ENCODE assay signal across 16 mouse cellular contexts in genomic region chr9:58428795-58429194, GRCm38 (mm10).
DNase-seq lines count a peak whose midpoint lies in the region; ATAC-seq lines count a peak whose summit lies in the region.
"Had no signal": no experiment of that assay in that cellular context is flagged by ENCODE, and none has a peak within 500 bp of the region (broad histone marks: within the 10 kb centered on the region; RNA-seq: fewer than 3 reads in every experiment).

No protein-coding gene starts in this region.

- ATAC-seq in cerebellum, adult (ENCODE audit: insufficient number of reproducible peaks, low FRiP score, low TSS enrichment) = no peak
- ATAC-seq: activated CD4-positive, CD25-positive, alpha-beta regulatory T cell, adult 4 months; CD4-positive, CD25-positive, alpha-beta regulatory T cell, adult 4 months; forebrain, embryonic 14.5 days; forebrain, embryonic 16.5 days; Patski had no signal

- peak; percentile 26 to 50 for DNase-seq in cerebellum, adult 18-20 months
- peak; percentile 29 for DNase-seq in cerebellum, adult 9-11 months
- no peak for DNase-seq in cerebellum, adult 11-12 months
- peak; percentile 24 to 39 for DNase-seq in cerebellum, postnatal 36 days
- DNase-seq in cerebellum, adult 8-10 months = no peak
- DNase-seq: adrenal gland, adult 8-10 months; adrenal gland, postnatal 14 days; B cell, adult 2 months; embryo, embryonic 11 days; gastrocnemius, adult 2 months had no signal

Comparison
In these comparisons a context has a peak if more than half of its experiments do, and no peak if none do; other contexts are left out.
1. DNase-seq: peak in cerebellum, adult 18-20 months (2 of 2), cerebellum, adult 9-11 months (single experiment) and cerebellum, postnatal 36 days (2 of 2); none in cerebellum, adult 11-12 months (single experiment) and cerebellum, adult 8-10 months (single experiment).